Mouse (Mus musculus) thymus, postnatal 0 days (tissue): ENCODE results near the gene Ramp1. TPM values are rescaled to one million over a fixed set of nuclear protein-coding genes. Genes with fewer than 3 reads are reported as not detected.

Experiments
- DNase-seq: peaks from one replicate; pipeline ENCODE4 v3.0.0-alpha.2; 2015; ENCODE audit warnings: low spot score
- polyA plus RNA-seq: library from polyadenylated mRNA; unstranded; fragments of >200 nt; fragmentation: Nextera tagmentation; extraction: Ambion mirVana; gene quantifications from 2 replicates; pipeline ENCODE4 v1.2.1, GENCODE M21; 2015

Gene Ramp1
- polyA plus RNA-seq, 1 experiment from 2014 or later, result 158 TPM

- DNase-seq, result peak; percentile 58
These were observed 59.5 kb downstream of the Ramp1 start for GRCm38 (mm10) chr1:91239112-91239511.

- no peak for DNase-seq
These were observed 60.2 kb downstream of the Ramp1 start for GRCm38 (mm10) chr1:91239800-91240199.

- DNase-seq, result no peak
These were observed 61.1 kb downstream of the Ramp1 start for GRCm38 (mm10) chr1:91240685-91241084.

- peak; percentile 64 for DNase-seq
These were observed 61.6 kb downstream of the Ramp1 start for GRCm38 (mm10) chr1:91241249-91241648.

GRCm38 (mm10) chr1:91248242-91248641 lies 68.6 kb downstream of the Ramp1 start:
- DNase-seq, result no peak

- DNase-seq, result no peak
These were observed 69.3 kb downstream of the Ramp1 start for GRCm38 (mm10) chr1:91248970-91249369.

- DNase-seq, result peak; percentile 92
These were observed 70.2 kb downstream of the Ramp1 start, which contains the start of gene Ube2f for GRCm38 (mm10) chr1:91249564-91250414. Ube2f (plus strand) TSS chr1:91250304.

GRCm38 (mm10) chr1:91250415-91251147 lies 71.0 kb downstream of the Ramp1 start:
- no peak for DNase-seq

GRCm38 (mm10) chr1:91251148-91251650 lies 71.6 kb downstream of the Ramp1 start:
- peak; percentile 16 for DNase-seq

GRCm38 (mm10) chr1:91251927-91252326 lies 72.3 kb downstream of the Ramp1 start:
- peak; percentile 31 for DNase-seq

- DNase-seq, result no peak
These were observed 78.3 kb downstream of the Ramp1 start for GRCm38 (mm10) chr1:91257918-91258317.

GRCm38 (mm10) chr1:91259794-91260193 lies 80.2 kb downstream of the Ramp1 start:
- DNase-seq, result no peak

GRCm38 (mm10) chr1:91262508-91262907 lies 82.9 kb downstream of the Ramp1 start:
- no peak for DNase-seq

GRCm38 (mm10) chr1:91272260-91272659 lies 92.6 kb downstream of the Ramp1 start:
- no peak for DNase-seq

Other genes with a start within 250 kb of the Ramp1 start
- not detected in 2 replicates for gene Prlh, start 226.7 kb upstream of the Ramp1 start, polyA plus RNA-seq
- 0.94 and 1.1 TPM in 2 replicates for gene Rab17, start 210.2 kb upstream of the Ramp1 start, polyA plus RNA-seq
- gene Lrrfip1, start 181.1 kb upstream of the Ramp1 start, polyA plus RNA-seq, result 59.8 and 61.1 TPM in 2 replicates
- 1.4 and 2.1 TPM in 2 replicates for gene Rbm44, start 34.7 kb upstream of the Ramp1 start, polyA plus RNA-seq
- gene Ube2f, start 70.5 kb downstream of the Ramp1 start, polyA plus RNA-seq, result 87.2 and 88.5 TPM in 2 replicates
- gene Scly, start 118.5 kb downstream of the Ramp1 start, polyA plus RNA-seq, result 15.6 and 16.2 TPM in 2 replicates
- 0.19 and 0.20 TPM in 2 replicates for gene Espnl, start 142.3 kb downstream of the Ramp1 start, polyA plus RNA-seq
- 0.27 and 0.55 TPM in 2 replicates for gene Klhl30, start 171.2 kb downstream of the Ramp1 start, polyA plus RNA-seq
- 1.1 and 1.3 TPM in 2 replicates for gene Erfe, start 186.6 kb downstream of the Ramp1 start, polyA plus RNA-seq
- 129 and 133 TPM in 2 replicates for gene Ilkap, start 219.0 kb downstream of the Ramp1 start, polyA plus RNA-seq
- 216 and 236 TPM in 2 replicates for gene Hes6, start 234.2 kb downstream of the Ramp1 start, polyA plus RNA-seq